Mouse (Mus musculus): Measurements from ENCODE around the gene Nfatc2. TPM values are rescaled to one million over a fixed set of nuclear protein-coding genes. Genes with fewer than 3 reads are reported as not detected.

Nfatc2 gene
- polyA plus RNA-seq, 3 experiments from 2014 or later, result 21.7 to 24.8 (median 23.1) TPM

DNA sequence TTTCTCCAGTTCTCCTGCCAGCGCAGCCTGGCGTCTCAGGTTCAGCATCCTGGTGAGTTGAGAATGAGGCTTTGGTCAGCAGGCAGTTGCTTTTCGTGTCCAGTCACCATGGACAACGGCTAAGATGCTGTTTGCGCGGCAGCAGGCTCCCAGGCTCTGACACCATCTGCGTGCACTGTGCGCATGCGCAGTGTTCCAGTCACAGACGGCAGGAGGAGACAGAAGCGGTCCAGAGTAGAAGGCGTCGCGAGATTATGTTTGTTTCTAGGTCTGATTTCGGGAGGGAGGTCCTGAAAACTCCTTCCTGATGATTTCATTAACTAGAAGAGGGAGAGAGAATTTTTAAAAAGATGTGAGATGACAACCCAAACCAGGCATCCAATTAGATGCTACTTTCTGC, 121.5 kb downstream of the Nfatc2 start:
- no peak for ATAC-seq

DNA sequence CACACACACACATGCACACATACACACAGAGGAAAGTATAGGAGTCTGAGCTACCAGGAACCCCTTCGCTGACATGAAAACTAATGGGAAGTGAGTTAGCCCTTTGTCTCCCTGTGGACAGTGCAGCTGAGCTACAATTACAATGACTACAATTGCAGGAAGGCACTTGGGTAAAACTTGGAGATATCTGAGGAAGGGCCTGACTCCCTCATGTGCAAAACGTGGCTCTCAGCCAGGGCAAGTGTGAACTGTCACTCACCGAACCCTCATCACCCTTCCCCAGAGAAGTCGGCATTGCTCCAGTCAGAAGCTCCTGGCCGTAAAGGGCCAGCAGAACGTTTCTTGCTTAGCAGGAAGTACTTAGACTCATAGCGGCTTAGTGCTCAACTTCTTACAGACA, 123.0 kb downstream of the Nfatc2 start:
- no peak for ATAC-seq

DNA sequence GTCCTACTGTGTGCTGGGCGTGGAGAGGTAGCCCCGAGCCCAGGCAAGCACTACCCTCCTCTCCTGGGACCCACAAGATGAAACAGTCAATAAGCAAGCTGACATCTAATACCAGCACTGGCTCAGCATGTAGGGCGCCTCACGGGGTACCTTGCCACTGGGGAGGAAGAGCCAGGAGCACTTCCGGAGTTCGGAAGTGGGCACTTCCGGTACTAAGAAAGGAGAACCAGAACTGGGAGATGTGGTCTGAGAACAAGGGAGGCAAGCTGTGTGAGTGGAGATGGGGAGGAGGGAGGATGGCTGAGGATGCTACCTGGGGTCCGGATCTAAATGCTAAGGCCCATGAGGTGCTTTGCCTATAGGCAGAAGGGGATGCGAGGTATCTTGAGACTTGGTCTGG, 128.0 kb downstream of the Nfatc2 start:
- ATAC-seq, result peak; percentile 26

DNA sequence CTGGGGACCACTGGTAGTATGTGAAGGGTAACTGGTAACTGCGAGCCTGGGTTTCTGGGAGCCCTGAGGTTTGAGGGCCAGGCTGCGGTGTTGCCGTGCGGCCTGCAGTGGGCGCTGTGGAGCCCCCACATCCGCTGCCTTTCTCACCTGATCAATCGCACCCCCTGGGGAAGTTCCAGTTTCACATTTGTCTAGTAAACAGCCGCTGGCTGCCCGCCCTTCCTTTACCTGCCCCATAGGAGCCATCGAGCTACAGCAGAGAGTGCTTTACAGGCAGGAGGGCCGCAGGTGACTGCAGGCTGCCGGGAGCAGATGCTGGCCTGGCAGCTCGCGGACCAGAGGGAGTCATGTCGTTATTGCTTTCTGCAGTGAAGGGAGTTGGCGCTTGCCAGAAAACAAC, 128.6 kb downstream of the Nfatc2 start:
- ATAC-seq, result peak; percentile 92

- ATAC-seq, result no peak
Observed at GRCm38 (mm10) chr2:168469032-168469431, 132.4 kb downstream of the Nfatc2 start.

DNA sequence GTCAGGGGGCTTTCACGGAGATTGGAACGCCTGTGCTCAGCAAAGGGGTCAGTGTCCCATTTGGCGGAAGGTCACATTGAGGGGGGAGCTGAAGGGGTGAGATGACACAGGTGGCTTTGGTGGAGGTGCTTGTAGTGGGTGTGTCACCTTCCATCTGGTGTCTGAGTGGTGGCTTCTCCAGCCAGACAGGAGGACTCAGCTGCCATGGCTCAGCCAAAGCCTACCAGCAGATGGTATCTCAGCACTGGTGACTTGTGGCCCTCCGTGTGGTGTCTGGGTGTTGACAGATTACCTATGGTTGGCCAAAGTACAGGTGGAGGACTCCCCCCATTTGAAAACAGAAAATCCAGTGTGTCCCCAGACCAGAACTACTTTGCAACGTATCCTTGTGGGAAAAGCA, 134.3 kb downstream of the Nfatc2 start:
- no peak for ATAC-seq

DNA sequence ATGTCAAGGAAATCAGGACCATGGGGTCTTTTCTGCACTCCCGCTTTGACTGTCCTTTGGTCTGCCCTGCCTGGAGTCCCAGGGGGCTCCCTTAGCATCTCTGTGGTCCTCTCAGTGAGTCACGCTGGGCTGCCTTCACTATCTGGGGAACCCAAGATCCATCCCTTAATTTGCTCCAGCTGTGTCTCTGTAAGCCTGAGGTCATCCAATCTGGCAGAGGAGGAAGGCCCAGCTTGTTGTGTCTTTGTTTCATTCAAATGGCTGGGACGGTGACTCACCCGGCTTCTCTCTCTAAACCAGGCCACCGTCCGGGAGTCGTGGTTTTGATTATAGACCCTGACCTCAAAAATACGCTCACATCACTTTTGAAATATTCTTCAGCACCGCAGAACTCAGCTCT, 135.4 kb downstream of the Nfatc2 start:
- no peak for ATAC-seq

DNA sequence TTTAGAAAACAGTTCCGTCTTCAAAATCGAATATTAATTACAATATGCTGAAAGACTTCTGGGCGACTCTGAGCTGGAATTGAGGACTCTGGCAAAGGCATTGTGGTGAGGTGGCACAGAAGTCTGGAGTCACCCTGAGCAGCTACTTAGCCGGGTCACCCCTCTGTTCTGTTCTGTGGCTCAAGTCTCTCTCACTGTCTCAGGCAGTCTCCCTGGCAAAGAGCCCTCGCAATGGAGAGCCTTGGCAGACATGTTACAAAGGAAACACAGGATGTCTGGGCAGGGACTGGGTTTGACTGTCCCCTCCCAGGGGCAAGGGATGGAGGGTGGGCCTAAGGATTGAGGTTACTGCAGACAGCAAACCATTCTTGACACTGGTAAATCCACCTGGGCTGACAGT, 135.8 kb downstream of the Nfatc2 start:
- no peak for ATAC-seq

- no peak for ATAC-seq
Observed at GRCm38 (mm10) chr2:168461865-168462264, 139.6 kb downstream of the Nfatc2 start.

DNA sequence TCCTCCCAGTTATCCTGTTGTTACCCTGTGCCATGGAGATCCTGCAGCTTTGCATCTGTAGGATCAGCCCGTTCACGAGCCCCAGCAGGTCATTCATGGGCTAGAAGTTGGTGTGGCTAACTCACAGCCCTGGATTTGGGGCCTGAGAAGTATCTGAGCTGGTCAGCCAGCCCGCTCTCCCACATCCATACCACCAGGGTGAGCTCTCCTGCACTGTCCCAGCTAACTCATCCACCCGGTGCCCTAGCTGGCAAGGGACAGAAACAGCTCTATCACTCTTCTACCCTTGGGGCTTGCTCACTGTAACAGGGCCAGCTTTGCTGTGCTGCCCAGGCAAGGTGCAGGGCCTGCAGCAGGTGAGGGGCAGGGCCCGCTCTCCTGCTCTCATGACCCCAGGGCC, 141.8 kb downstream of the Nfatc2 start:
- ATAC-seq, result no peak

DNA sequence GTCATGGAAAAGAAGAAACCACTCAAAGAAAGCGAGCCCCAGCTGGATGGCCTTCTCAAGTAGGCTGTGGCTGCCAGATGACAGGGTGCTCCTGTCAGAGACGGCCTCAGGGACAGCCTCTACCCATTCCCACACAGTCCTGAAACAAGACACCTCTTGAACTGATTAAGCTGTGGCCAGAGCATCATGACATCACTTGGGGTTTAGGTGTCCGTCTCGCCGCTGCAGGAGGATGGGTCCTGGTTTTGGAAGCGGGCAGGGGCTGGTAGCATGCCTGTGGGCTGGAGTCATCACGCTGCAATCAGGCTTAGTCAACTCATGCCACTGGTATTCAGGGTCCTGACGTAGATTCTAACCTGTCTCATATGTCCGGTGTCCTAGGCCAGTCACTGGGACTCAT, 142.9 kb downstream of the Nfatc2 start:
- ATAC-seq, result no peak

DNA sequence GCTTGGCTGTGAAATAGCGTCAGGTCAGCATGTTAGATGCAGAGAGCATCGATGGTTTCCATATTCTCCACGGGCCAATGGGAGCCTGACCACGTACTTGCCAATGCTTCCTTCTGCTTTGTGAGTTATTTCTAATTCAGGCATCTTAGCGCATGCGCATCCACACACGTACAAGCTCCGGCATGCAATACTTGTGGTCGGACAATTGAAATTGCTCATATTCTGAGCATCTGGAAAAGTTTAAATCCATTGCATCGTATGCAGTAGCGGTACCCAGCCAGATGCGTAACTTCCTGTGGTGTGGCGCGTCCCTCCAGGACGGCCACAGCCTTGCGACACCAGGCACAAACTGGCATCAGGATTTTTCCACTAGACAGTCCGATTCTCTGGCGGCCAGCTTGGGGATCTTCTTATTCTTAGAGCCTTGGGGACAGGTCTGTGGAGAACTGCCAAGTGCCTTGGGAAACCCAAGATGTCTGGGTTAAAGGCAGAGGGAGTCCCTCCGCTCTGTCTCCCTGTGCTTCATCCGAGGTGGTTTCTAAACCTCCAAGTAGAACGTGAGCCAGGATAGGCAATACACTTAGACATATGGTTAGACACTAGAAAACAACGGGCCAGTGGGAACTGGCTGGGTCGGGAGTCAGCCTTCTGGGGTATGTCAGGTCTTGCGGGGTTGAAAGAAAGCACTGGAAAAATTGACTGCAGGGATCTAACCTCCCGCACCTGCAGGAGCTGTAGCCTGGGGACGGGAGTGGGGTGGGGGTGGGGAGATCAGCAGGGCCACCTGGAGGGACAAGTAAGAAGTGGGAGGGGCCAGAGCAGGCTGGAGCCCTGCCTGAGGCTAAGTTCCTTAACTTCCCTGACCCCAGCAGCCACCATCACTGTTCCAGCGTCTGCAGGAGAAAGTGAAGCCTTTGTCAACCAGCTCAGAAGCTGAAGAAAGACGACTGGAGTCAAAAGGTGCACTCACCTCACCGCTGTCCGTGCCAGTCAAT, 149.4 kb downstream of the Nfatc2 start:
- ATAC-seq, result no peak

DNA sequence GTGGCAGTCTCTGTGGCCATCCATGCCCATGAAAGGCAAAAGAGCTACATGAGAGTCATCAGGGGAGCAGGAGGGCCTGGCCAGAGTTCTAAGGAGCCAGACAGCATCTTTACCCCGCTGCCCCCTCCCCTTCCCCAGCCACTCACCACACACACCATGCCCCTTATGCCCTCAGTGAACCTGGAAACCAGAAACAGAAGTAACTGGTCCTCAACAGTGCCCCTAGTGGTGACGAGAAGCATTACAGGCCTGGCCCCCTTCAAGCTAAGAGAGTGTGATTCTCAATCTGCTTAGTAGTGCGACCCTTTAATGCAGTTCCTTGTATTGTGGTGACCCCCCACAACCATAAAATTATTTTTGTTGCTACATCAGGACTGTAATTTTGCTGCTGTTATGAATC, 150.5 kb downstream of the Nfatc2 start:
- no peak for ATAC-seq

- no peak for ATAC-seq
Observed at GRCm38 (mm10) chr2:168448054-168448453, 153.4 kb downstream of the Nfatc2 start.

GRCm38 (mm10) chr2:168447601-168448000, 153.9 kb downstream of the Nfatc2 start:
- no peak for ATAC-seq

DNA sequence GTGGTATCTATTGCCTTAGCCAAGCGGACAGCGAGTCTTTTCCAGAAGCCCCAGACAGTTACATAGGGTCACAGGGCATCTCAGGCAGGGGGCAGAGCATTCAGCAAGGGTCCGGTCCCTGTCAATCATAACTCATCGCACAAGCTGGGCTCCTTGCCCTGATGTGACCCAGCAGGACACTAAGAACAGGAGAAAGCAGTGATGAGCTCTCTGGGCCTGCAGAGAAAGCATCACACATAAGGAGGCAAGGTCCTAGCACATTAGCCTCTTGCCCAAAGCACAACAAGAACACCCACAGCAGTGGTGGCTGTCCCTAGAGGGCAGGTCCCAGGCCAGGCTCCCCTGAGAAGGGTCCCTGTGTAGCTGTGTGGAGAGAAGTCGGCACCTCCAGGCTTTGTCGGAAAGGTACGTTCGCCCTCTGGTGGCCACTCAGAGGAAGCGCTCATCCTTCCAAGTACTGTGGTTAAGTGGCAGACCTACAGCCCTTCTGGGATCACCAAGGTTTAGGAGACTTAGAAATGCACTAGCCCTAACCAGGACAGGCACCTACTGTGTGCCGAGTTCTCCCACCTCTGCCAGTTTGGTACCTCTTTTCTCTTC, 156.1 kb downstream of the Nfatc2 start:
- ATAC-seq, result no peak

DNA sequence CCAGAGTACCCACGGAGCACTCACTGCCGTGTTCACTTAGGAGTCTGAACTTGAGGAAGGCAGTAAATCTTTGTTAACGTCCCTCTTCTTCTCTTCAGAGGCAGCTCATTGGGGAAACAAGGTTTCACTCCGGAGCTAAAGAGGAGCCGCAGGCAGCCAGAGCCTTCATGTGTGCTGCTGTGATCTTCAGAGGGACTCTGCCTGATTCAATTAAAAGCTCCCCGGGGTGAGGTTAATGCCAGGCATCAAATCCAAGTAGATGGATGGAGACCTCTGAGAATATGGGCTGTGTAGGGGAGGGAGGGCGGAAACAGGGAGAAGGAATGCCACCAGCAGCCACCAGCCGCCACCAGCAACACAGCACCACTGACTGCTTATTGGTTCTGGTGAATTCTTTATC, 157.3 kb downstream of the Nfatc2 start:
- ATAC-seq, result no peak

GRCm38 (mm10) chr2:168441494-168441893, 160.0 kb downstream of the Nfatc2 start:
- no peak for ATAC-seq

GRCm38 (mm10) chr2:168440918-168441328, 160.5 kb downstream of the Nfatc2 start:
- no peak for ATAC-seq

DNA sequence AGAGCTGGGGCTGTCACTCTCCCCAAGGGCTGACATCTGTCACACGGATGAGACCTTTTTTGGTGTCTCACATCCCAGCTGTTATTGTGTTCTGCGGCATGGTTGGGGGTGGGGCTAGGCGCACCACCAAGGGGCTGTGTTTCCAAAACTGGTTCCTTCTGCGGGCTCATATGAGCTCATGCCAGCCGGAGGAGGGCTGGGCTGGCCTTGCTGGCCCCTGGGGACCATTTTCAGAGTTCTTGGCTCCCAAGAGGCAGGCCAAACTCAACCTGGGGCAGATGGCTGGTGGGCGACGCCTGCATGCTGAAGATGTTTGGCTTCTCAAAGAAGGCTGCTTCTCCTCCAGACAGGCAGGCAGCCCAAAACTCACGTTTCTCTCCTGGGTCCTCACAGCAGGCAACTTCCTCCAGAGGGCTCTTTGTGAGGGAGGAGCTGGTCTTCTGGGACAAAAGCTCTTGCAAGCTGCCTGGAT, 162.4 kb downstream of the Nfatc2 start:
- no peak for ATAC-seq

GRCm38 (mm10) chr2:168434187-168434586, 167.3 kb downstream of the Nfatc2 start:
- no peak for ATAC-seq

- ATAC-seq, result no peak
Observed at GRCm38 (mm10) chr2:168433392-168433791, 168.1 kb downstream of the Nfatc2 start.

DNA sequence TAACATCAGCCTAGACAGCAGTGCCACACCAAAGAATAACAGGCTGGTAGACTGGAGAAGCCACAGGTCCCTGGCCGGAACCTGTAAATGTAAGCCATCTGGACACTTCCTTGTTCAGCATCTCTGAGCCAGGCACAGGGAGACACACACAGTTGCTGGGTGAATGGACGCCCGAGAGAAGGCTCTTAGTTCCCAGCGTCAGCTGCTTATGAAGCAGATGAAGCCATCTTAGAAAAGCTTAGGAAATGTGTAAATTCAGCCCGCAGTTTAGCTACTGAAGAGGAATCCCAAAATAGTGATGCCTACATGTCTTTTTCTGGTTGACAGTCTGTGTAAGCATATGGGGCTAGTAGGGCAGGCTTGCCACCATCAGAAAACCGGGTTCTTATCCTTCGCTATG, 169.1 kb downstream of the Nfatc2 start:
- ATAC-seq, result no peak

- ATAC-seq, result peak; percentile 52
Observed at GRCm38 (mm10) chr2:168429598-168429997, 171.9 kb downstream of the Nfatc2 start.

Data from inflammation-experienced regulatory T-cells, adult 6 months (primary cell).